Mouse (Mus musculus) cerebellum, adult (tissue): ENCODE results near the gene Hnrnpul1.

Experiments
- ATAC-seq: cut with Nextera tagmentation; 2 replicates; pipeline ENCODE4 v1.9.2; 2017; ENCODE audit warnings: mild to moderate bottlenecking, moderate library complexity, mixed read lengths; ENCODE audit not compliant: insufficient number of reproducible peaks, low FRiP score, low TSS enrichment

Gene Hnrnpul1

GRCm38 (mm10) chr7:25781321-25781936 lies 26.9 kb upstream of the Hnrnpul1 start:
- ATAC-seq = no peak

GRCm38 (mm10) chr7:25780753-25781152 lies 26.2 kb upstream of the Hnrnpul1 start:
- ATAC-seq = no peak

GRCm38 (mm10) chr7:25780021-25780420 lies 25.5 kb upstream of the Hnrnpul1 start:
- ATAC-seq = no peak

- ATAC-seq = no peak
Measured at GRCm38 (mm10) chr7:25768229-25768628, 13.7 kb upstream of the Hnrnpul1 start.

GRCm38 (mm10) chr7:25766108-25766507 lies 11.6 kb upstream of the Hnrnpul1 start:
- no peak for ATAC-seq

GRCm38 (mm10) chr7:25764221-25764620 lies 9.7 kb upstream of the Hnrnpul1 start:
- ATAC-seq = no peak

GRCm38 (mm10) chr7:25763678-25764077 lies 9.1 kb upstream of the Hnrnpul1 start:
- ATAC-seq = no peak

- ATAC-seq = no peak
Measured at GRCm38 (mm10) chr7:25761354-25761753, 6.8 kb upstream of the Hnrnpul1 start.

- no peak for ATAC-seq
Measured at GRCm38 (mm10) chr7:25756011-25756410, 1.5 kb upstream of the Hnrnpul1 start.

- ATAC-seq = peak; percentile 37; the same call in 1 of the 2 replicates
Measured at GRCm38 (mm10) chr7:25755468-25755833, 894 bp upstream of the Hnrnpul1 start.

GRCm38 (mm10) chr7:25754439-25754737 lies 169 bp downstream of the Hnrnpul1 start:
- ATAC-seq = 0 out of 2 replicates have a peak, but pooled peaks have one; percentile 24

GRCm38 (mm10) chr7:25753643-25754438 lies 716 bp downstream of the Hnrnpul1 start:
- ATAC-seq = peak; percentile 23; the same call in 1 of the 2 replicates

GRCm38 (mm10) chr7:25753076-25753475 lies 1.5 kb downstream of the Hnrnpul1 start:
- ATAC-seq = no peak

- no peak for ATAC-seq
Measured at GRCm38 (mm10) chr7:25746844-25747243, 7.7 kb downstream of the Hnrnpul1 start.

- no peak for ATAC-seq
Measured at GRCm38 (mm10) chr7:25738277-25738676, 16.3 kb downstream of the Hnrnpul1 start.

GRCm38 (mm10) chr7:25736920-25737319 lies 17.6 kb downstream of the Hnrnpul1 start:
- no peak for ATAC-seq

- ATAC-seq = no peak
Measured at GRCm38 (mm10) chr7:25734991-25735390, 19.6 kb downstream of the Hnrnpul1 start.

GRCm38 (mm10) chr7:25731294-25732055 lies 23.1 kb downstream of the Hnrnpul1 start:
- no peak for ATAC-seq

- ATAC-seq = no peak
Measured at GRCm38 (mm10) chr7:25729862-25730261, 24.7 kb downstream of the Hnrnpul1 start.

GRCm38 (mm10) chr7:25729396-25729795 lies 25.2 kb downstream of the Hnrnpul1 start:
- no peak for ATAC-seq

GRCm38 (mm10) chr7:25727800-25728199 lies 26.8 kb downstream of the Hnrnpul1 start:
- no peak for ATAC-seq
